Mouse (Mus musculus): ENCODE data around the gene Rnf32. TPM values are rescaled to one million over a fixed set of nuclear protein-coding genes. Genes with fewer than 3 reads are reported as not detected.

Gene Rnf32
- polyA plus RNA-seq, 1 experiment from 2014 or later, result 9.7 TPM

GRCm38 (mm10) chr5:29244769-29245168 lies 49.0 kb downstream of the Rnf32 start:
- no peaks in the 10 kb centered on the region for H3K4me1 ChIP-seq (replicated peaks; ENCODE audit: control insufficient read depth, insufficient read depth, low read length)
- no peak for DNase-seq (ENCODE audit: low spot score)
- no peak overlapping the region for H3K27ac ChIP-seq (ENCODE audit: low read depth, low read length)
- no peaks in the 10 kb centered on the region for H3K9me3 ChIP-seq (ENCODE audit: control insufficient read depth, low read length)
- H3K9ac ChIP-seq (ENCODE audit: low read depth, low read length), result no peak overlapping the region
- H3K4me2 ChIP-seq (replicated peaks; ENCODE audit: low read depth, low read length), result no peak overlapping the region
- no peak overlapping the region for H3K4me3 ChIP-seq (ENCODE audit: low read depth, low read length)
- no peaks in the 10 kb centered on the region for H3K36me3 ChIP-seq (ENCODE audit: control insufficient read depth, insufficient read depth, low read length)
- no peak for ATAC-seq (ENCODE audit: low FRiP score)
- 80% methylated on average over 1 of the region's 1 CpGs for WGBS
- H3K27me3 ChIP-seq (ENCODE audit: control insufficient read depth, insufficient read depth, low read length), result no peaks in the 10 kb centered on the region

- no peaks in the 10 kb centered on the region for H3K9me3 ChIP-seq (ENCODE audit: control insufficient read depth, low read length)
- no peak overlapping the region for H3K27ac ChIP-seq (ENCODE audit: low read depth, low read length)
- no peaks in the 10 kb centered on the region for H3K4me1 ChIP-seq (replicated peaks; ENCODE audit: control insufficient read depth, insufficient read depth, low read length)
- no peak for DNase-seq (ENCODE audit: low spot score)
- WGBS, result 39% methylated on average over 8 of the region's 8 CpGs
- ATAC-seq (ENCODE audit: low FRiP score), result no peak
- no peak overlapping the region for H3K9ac ChIP-seq (ENCODE audit: low read depth, low read length)
- no peak overlapping the region for H3K4me2 ChIP-seq (replicated peaks; ENCODE audit: low read depth, low read length)
- no peaks in the 10 kb centered on the region for H3K27me3 ChIP-seq (ENCODE audit: control insufficient read depth, insufficient read depth, low read length)
- no peak overlapping the region for H3K4me3 ChIP-seq (ENCODE audit: low read depth, low read length)
- no peaks in the 10 kb centered on the region for H3K36me3 ChIP-seq (ENCODE audit: control insufficient read depth, insufficient read depth, low read length)
Measured at GRCm38 (mm10) chr5:29250795-29251495, 55.2 kb downstream of the Rnf32 start.

- Histone ChIP-seq H3K27ac (ENCODE audit: low read depth, low read length) (no peak overlapping the region), H3K9me3 (ENCODE audit: control insufficient read depth, low read length) (no peaks in the 10 kb centered on the region), H3K9ac (ENCODE audit: low read depth, low read length) (no peak overlapping the region), H3K27me3 (ENCODE audit: control insufficient read depth, insufficient read depth, low read length) (no peaks in the 10 kb centered on the region), H3K36me3 (ENCODE audit: control insufficient read depth, insufficient read depth, low read length) (no peaks in the 10 kb centered on the region), H3K4me3 (ENCODE audit: low read depth, low read length) (no peak overlapping the region), H3K4me1 (replicated peaks; ENCODE audit: control insufficient read depth, insufficient read depth, low read length) (no peaks in the 10 kb centered on the region), H3K4me2 (replicated peaks; ENCODE audit: low read depth, low read length) (no peak overlapping the region)
- ATAC-seq (ENCODE audit: low FRiP score) (no peak), DNase-seq (ENCODE audit: low spot score) (no peak)
- 74% methylated on average over 1 of the region's 1 CpGs for WGBS
Measured at GRCm38 (mm10) chr5:29251496-29251873, 55.7 kb downstream of the Rnf32 start.

- H3K36me3 ChIP-seq (ENCODE audit: control insufficient read depth, insufficient read depth, low read length), result no peaks in the 10 kb centered on the region
- no peak for DNase-seq (ENCODE audit: low spot score)
- H3K27me3 ChIP-seq (ENCODE audit: control insufficient read depth, insufficient read depth, low read length), result no peaks in the 10 kb centered on the region
- no peak overlapping the region for H3K27ac ChIP-seq (ENCODE audit: low read depth, low read length)
- H3K9me3 ChIP-seq (ENCODE audit: control insufficient read depth, low read length), result no peaks in the 10 kb centered on the region
- WGBS, result 29% methylated on average over 2 of the region's 2 CpGs
- no peaks in the 10 kb centered on the region for H3K4me1 ChIP-seq (replicated peaks; ENCODE audit: control insufficient read depth, insufficient read depth, low read length)
- ATAC-seq (ENCODE audit: low FRiP score), result no peak
- no peak overlapping the region for H3K4me3 ChIP-seq (ENCODE audit: low read depth, low read length)
- no peak overlapping the region for H3K4me2 ChIP-seq (replicated peaks; ENCODE audit: low read depth, low read length)
- H3K9ac ChIP-seq (ENCODE audit: low read depth, low read length), result no peak overlapping the region
Measured at GRCm38 (mm10) chr5:29253876-29254275, 58.1 kb downstream of the Rnf32 start.

- no peaks in the 10 kb centered on the region for H3K36me3 ChIP-seq (ENCODE audit: control insufficient read depth, insufficient read depth, low read length)
- H3K27me3 ChIP-seq (ENCODE audit: control insufficient read depth, insufficient read depth, low read length), result no peaks in the 10 kb centered on the region
- H3K9me3 ChIP-seq (ENCODE audit: control insufficient read depth, low read length), result no peaks in the 10 kb centered on the region
- H3K27ac ChIP-seq (ENCODE audit: low read depth, low read length), result no peak overlapping the region
- DNase-seq (ENCODE audit: low spot score) (no peak), ATAC-seq (ENCODE audit: low FRiP score) (no peak)
- H3K4me1 ChIP-seq (replicated peaks; ENCODE audit: control insufficient read depth, insufficient read depth, low read length), result no peaks in the 10 kb centered on the region
- no peak overlapping the region for H3K4me3 ChIP-seq (ENCODE audit: low read depth, low read length)
- H3K9ac ChIP-seq (ENCODE audit: low read depth, low read length), result no peak overlapping the region
- H3K4me2 ChIP-seq (replicated peaks; ENCODE audit: low read depth, low read length), result no peak overlapping the region
- WGBS, result 72% methylated on average over 4 of the region's 4 CpGs
Measured at GRCm38 (mm10) chr5:29270879-29271278, 75.1 kb downstream of the Rnf32 start.

- Histone ChIP-seq H3K9ac (ENCODE audit: low read depth, low read length) (no peak overlapping the region), H3K4me1 (replicated peaks; ENCODE audit: control insufficient read depth, insufficient read depth, low read length) (no peaks in the 10 kb centered on the region), H3K36me3 (ENCODE audit: control insufficient read depth, insufficient read depth, low read length) (no peaks in the 10 kb centered on the region), H3K27me3 (ENCODE audit: control insufficient read depth, insufficient read depth, low read length) (no peaks in the 10 kb centered on the region), H3K4me3 (ENCODE audit: low read depth, low read length) (no peak overlapping the region), H3K27ac (ENCODE audit: low read depth, low read length) (no peak overlapping the region), H3K9me3 (ENCODE audit: control insufficient read depth, low read length) (no peaks in the 10 kb centered on the region), H3K4me2 (replicated peaks; ENCODE audit: low read depth, low read length) (no peak overlapping the region)
- WGBS, result 85% methylated on average over 2 of the region's 2 CpGs
- DNase-seq (ENCODE audit: low spot score), result no peak
- no peak for ATAC-seq (ENCODE audit: low FRiP score)
Measured at GRCm38 (mm10) chr5:29273426-29273825, 77.6 kb downstream of the Rnf32 start.

- ATAC-seq (ENCODE audit: low FRiP score) (no peak), DNase-seq (ENCODE audit: low spot score) (peak; percentile 37)
Measured at GRCm38 (mm10) chr5:29274746-29275145, 79.0 kb downstream of the Rnf32 start.

More at GRCm38 (mm10) chr5:29274746-29275145, 79.0 kb downstream of the Rnf32 start:
- Histone ChIP-seq H3K4me3 (ENCODE audit: low read depth, low read length) (no peak overlapping the region), H3K4me2 (replicated peaks; ENCODE audit: low read depth, low read length) (no peak overlapping the region), H3K36me3 (ENCODE audit: control insufficient read depth, insufficient read depth, low read length) (no peaks in the 10 kb centered on the region), H3K27ac (ENCODE audit: low read depth, low read length) (no peak overlapping the region), H3K9ac (ENCODE audit: low read depth, low read length) (no peak overlapping the region), H3K27me3 (ENCODE audit: control insufficient read depth, insufficient read depth, low read length) (no peaks in the 10 kb centered on the region), H3K4me1 (replicated peaks; ENCODE audit: control insufficient read depth, insufficient read depth, low read length) (no peaks in the 10 kb centered on the region), H3K9me3 (ENCODE audit: control insufficient read depth, low read length) (no peaks in the 10 kb centered on the region)

Other genes with a start within 250 kb of the Rnf32 start
- gene Lmbr1, start 182.4 kb downstream of the Rnf32 start, polyA plus RNA-seq (2014; fragmentation: Nextera tagmentation; extraction: Ambion mirVana), result 17.0 and 18.2 TPM in 2 replicates
- 18.4 and 22.4 TPM in 2 replicates for gene Nom1, start 238.7 kb downstream of the Rnf32 start, polyA plus RNA-seq (2014; fragmentation: Nextera tagmentation; extraction: Ambion mirVana)